Mouse (Mus musculus) embryo, embryonic 11.5 days (tissue): ENCODE data around the gene Pyroxd2.
"Not testable (repeated sequence)": the region's sequence is repeated elsewhere in the genome, so short reads cannot be mapped to it uniquely, and the experiment has no call there.

Experiments
- DNase-seq: peaks from one replicate; pipeline ENCODE4 v3.0.0-alpha.2; 2012; ENCODE audit warnings: low read depth, low spot score

Gene Pyroxd2

DNA sequence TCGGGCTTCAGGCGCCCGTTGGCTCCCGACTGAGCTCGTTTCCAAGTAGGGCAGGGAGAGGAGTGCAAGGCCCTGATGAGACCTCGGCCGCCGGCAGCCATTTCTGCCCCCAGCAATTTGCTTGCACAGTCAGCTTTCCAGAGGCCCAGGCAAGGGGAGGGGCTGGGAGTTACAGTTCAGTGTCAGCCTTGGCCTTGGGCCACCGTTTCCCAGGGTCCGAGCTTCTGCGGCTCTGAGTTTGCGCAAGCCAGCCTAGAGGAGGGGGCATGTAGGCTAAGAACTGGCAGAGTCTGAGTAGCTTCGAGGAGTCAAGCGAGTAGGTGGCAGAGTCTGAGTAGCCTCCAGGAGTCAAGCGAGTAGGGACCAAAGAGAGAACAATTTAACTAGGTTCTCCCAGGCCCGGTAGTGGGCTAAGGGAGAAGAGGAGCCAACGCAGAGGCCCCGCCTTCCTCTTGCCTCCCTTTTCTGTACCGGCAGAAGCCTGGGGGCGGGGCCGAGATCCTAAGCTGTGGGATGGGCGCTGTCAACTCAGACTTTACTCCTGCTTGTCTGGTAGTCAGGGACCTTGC lies at the start of gene Pyroxd2:
Gene Pyroxd2 (minus strand): TSS at position 413 of the 569 bp plus-strand sequence.
- DNase-seq, result peak; percentile 67

DNA sequence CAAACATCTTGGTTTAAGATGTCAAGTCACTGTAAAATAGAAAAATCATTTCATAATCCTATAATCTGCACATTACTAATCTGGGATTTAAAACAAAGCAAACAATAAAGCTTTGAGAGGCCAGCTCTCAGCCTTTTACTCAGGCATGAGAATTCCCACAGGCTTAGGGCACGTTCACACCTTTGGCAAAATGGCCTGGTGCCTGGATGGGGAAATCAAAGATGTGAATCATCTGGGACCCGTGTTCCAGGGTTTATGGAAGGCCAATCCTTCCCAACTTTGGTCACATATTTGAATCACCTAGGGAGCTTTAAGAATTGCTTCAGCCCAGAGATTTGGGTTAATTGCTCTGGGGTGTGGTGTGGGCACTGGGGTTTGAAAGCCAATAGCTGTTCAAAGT lies 45.3 kb upstream of the Pyroxd2 start:
- DNase-seq, result no peak

DNA sequence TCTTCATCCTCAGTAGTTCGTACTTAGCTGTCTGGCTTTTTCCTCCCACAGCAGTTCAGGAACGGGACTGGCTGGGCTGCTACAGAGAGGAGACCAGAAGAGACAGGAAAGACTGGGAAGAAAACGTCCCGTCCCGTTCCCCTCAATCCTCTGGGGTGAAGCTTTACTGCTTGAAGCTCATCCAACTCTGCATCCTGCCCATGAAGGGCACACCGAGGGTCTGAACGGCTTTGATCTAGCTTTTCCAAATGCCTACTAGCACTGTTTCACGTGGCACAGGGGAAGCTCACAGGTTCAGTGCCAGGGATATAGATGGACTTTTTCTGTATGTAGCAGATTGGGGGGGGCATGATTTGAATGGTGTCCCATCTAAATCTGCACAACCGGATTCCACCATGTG lies 43.2 kb upstream of the Pyroxd2 start:
- DNase-seq, result no peak

DNA sequence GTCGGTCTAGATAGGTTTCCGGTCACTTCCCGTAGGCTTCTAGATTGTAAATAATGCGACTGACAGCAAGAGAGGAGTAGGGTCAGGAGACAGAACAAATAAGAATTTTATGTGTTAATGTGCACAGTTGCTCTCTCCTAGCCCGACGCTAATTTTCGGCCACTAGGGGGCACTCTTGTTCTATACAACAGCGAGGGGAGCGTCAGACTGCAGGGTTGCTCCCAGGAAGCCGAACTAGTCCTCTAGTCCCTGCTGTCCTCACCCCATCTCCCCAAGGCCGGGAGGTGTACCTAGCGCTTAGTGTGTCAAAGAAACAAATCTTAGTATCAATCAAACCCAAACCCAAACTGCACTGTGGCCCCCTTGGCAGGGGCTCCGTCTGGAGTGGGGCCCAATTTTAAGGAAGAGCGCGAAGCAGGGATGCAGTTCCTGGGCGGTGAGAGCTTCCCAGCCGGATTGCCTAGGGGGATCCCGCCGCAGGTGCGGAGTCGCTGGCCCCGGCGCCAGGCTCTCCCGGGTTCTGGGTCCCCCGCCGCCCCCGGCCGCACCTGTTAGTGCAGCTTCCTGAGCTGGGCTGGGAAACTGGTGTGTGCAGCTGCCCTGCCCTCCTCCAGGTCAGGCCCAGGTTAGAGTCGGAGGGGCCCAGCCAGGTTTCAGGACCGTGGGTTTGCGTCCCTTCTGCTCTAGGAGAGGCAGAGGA lies 42.5 kb upstream of the Pyroxd2 start:
- peak; percentile 85 for DNase-seq

DNA sequence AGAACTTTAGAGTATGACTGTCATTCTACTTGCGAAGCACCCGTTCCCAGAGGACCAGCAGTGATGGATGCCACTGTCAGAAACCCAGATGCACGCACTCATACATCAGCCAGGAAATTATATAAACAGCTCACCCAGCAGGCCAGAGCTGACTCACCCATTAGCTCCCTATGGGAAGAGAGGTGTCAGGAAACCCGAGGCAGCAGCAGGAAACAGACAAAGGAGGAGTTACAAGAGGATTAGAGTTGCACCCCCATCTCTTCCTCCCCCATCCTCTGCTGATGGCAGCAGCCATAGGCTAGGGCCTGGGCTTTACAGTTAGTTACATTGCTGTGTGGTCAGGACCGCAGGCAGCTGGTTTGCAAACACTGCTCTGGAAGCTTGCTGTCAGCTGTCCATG lies 35.7 kb upstream of the Pyroxd2 start:
- DNase-seq, result no peak

DNA sequence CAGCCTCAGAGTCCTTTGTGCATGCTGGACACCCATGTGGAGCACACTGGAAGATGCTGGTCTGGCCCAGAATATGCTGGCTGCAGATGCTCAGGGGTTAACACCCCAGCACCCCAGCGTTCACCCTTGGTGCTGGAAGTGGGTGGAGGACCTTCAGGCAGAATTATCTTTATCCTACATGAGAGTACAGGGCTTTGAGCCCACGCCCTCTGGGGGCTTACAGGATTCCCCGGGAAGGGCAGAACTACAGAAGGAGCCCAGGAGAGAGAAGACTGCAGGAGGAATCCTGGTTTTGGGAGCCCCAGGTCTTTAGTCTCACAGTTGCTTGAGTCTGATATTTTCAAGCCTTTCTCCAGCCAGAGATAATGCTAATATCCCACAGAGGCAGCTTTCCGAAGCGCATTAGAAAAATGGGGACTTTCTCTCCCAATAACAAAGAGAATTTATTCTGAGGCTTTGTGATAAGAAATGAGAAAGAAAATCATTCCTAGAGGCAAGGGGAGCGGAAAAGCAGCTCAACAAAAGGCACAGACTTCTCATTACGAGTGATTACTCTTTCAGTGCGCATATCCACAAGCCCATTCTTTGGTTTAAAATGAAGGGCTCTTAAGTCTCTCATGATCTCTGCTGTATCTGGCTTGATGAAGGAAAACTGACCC lies 33.1 kb upstream of the Pyroxd2 start:
- no peak for DNase-seq

DNA sequence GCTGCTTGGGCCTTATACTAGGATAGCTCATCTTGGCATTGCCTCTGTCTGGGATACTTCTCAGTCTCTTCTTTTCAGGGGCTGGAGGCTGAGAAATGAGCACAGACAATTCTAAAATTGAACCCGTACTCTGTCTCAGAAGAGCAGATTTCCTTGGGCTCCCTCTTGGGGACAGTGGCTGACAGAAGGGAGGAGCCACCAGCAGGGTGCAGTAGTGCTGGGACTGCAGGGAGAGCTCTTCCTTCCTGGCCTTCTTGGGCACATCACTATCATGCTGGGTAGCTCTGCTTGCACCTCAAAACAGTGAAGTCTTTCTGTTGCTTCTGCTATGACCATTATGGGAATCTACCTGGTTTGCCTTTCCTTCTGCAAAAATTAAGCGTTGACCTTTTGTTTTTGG lies 32.6 kb upstream of the Pyroxd2 start:
- DNase-seq, result no peak

DNA sequence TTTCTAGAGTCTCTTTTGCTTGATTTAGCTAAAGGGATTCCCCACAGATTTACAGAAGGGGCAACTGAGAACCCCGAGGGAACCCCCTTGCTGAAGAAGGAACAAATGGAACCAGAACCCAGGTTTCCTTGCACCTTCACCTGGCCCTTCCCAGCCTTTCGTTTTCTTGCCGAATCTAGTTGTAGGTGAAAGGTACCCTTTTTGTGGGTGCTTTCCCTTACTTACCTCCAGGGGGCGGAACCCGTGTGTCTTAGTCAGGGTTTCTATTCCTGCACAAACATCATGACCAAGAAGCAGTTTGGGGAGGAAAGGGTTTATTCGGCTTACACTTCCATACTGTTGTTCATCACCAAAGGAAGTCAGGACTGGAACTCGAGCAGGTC lies 27.6 kb upstream of the Pyroxd2 start:
- not testable (repeated sequence) for DNase-seq

DNA sequence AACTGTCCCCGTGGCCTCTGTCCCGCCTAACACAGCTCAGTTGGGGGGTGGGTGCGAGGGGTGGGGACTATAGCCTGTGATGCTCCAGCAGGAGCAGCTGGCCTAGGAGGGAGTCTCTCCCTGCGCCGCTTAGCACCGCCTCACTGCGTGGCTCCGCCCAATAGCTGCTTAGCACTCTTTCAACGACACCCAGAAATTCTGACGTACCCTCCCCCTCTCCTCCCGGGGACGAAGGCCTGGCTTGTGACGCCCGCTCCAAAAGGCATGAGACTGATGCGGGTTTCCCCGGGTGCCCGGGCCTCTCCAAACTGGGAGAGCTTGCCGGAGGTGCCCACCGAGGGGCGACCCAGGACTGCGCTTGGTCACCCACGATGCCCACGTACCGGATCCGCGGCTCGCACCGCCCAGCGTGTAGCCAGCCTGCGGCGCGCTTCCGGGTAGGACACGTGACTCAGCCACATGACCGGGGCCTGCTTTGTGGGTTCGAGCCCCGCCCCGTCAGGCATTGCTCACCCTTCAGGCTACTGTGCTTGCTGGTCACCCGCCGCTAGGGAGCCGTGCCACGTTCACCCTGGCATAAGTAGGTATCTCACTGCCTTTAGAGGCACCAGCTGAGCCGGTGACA lies 27.1 kb upstream of the Pyroxd2 start, which contains the start of gene Hps1:
Gene Hps1 (minus strand): TSS at position 448 of the 625 bp plus-strand sequence.
- DNase-seq, result peak; percentile 84

DNA sequence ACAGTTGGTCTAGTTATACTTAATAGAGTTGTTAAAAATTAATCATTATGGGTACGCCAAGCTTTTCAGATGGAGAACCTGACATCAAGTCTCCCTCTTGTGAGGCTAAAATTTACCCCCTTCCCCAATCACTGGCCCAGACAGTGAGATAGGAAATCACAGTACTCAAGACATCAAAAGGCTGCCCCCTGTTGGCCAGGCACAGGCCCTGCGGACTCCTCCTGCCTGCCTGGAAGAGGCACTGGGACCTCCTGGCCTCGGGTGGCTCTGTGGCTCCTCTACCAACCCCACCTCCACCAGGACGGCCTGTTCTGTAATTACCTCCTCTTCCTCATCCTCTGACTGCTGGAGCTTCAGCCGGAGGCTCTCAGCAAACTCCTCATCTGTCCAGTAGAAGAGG lies 25.2 kb upstream of the Pyroxd2 start:
- DNase-seq, result no peak

DNA sequence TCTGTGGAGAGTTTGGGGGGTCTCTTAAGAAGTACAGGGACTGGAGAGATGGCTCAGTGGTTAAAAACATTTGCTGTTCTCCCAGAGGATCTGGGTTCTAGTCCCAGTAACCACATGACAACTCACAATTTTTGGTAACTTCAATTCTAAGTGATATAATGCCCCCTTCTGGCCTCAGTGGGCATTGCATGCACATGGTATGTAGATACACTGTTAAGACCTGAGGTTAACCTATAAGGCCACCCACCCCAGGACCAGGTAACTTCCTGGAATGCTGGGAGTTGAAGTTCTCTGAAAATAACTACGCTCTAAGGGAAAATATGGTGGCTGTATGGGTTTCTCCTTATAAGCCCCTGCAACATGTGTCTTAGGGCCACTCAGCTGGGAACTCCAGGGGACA lies 24.2 kb upstream of the Pyroxd2 start:
- no peak for DNase-seq

DNA sequence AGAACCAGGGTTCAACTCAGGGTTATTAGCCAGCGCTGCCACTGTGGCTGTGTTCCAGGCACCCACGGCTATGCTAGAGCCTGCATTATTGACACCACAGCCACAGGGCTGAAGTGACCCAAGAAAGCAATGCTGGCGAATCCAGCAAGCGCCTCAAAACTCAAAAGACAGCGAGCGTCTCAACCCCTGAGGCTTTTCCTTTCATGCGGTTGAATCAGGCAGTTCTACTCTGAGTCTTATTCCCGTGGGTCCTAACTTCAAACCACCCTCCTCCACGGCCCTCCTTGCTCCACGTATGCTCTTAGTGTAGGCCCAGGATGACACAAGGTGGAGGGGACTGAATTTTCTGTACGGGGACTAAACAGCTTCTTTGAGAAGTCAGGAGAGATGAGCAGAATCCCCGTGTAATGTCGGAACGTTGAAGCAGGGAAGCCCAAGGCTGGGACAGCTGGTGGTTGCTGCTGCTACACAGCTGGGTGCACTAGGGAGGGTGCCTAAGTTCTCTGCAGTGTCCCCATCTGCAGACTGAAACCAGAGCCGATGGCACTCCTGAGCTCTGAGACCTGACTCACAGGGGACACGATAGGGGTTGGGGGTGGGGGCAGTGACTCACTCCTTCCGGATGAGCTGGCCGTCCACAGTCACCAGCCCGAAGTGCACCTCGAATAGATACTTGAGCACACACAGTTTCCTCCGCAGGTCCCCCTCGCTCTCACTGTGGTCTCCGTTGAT lies 17.7 kb upstream of the Pyroxd2 start:
- no peak for DNase-seq

DNA sequence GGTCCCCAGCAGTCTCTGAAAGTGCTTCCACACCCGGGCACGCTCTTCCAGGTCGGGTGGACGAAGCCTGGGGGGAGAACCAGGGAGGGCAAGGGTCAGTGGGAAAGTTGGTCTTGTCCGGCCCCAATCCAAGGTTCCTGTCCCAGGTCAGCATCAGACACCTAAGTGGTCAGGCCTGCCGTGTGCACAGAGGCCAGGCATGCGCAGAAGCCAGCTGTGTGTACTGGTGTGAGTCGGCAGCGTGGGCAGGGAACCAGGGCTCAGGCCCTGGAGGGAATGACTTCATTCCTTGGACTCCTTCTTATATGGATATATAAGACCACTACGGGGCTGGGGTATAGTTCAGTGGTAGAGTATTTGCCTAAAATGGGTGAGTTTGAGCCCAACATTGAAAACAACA lies 17.1 kb upstream of the Pyroxd2 start:
- no peak for DNase-seq

DNA sequence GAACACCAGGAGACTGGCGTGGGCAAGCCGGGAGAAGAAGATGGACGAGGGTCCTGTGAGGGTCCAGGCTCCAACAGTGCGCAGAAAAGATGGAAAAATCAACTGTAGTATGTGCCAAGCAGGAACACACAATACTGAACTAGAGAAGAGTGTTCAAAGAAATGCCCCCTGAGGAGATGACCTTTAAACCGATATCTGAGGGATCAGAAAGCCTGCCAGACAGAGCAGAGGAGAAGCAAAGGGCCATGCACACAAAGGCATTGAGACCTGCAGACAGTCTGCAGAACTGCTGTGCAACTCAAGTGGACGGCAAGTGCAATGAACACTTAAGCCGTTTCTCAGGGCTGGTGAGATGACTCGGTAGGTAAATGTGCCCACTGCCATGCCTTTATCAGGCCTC lies 14.8 kb upstream of the Pyroxd2 start:
- DNase-seq, result no peak

DNA sequence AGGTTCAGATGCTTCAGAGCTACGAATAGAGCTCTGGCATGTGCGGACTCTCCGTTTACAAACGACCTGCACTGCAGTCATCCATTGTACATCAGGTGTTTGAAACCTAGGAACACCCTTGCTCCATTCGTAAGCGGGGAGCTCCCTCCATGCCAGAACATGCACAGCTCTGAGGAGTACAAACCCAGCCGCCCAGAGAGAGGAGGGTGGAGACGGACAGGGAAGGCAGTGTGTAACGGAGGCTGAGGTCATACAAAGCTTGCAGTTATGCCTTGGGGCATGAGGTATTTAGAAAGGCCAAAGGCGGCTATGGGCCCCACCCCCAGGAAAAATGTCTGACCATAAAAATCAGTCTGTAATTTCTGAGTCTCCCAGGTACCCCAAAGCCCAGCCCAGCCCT lies 11.8 kb upstream of the Pyroxd2 start:
- no peak for DNase-seq

DNA sequence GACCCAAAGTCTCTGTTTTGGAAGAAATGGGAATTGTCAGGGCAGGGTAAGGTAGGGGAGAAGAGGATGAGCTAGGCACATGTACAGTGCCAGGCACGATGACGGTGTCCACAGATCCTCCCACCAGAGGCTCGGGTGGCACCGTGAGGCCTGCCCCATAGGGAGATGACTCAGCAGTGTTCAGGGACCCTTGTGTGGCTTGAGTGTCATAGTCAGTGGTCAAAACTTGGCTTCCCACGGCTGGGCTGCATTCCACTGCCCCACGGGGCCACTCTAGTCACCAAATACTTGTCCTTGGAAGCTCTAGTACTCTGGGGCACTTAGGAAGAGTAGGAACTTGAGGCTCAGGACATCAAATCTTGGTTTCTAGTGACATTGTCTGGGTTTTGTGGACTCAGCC lies 4.1 kb upstream of the Pyroxd2 start:
- no peak for DNase-seq

DNA sequence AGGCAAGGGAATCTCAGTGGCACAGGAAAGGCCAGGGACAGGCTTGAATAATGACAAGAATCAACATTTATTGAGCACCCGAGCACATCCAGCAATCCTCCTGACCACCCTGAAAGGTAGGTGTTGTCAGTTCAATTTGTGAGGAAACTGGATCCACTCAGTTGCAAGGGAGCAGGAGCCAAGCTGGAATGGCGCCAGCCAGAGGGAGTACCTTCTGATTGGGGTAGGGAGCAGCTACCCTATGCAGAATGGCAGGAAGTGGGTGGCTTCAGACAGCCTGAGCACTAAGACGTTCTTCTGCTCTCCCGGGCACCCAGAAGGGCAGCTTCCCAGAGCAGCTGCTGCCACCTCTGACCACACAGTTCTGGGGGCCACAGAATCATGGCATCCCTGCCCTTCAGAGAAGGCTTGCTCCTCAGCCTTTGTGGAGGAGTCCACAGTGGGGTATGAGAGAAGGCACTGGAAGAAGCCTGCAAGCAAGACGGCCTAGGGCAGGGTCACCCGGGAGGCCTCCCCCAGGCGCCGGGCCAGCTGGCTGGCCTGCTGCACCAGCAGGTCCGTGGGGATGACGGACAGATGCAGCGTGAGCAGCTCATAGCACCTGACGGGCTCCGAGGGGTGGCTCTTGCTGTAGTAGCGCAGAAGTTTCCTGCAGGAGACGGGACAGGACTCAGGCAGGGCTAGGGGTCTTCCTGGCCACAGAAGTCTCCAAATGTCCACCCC lies 2.7 kb upstream of the Pyroxd2 start:
- no peak for DNase-seq

DNA sequence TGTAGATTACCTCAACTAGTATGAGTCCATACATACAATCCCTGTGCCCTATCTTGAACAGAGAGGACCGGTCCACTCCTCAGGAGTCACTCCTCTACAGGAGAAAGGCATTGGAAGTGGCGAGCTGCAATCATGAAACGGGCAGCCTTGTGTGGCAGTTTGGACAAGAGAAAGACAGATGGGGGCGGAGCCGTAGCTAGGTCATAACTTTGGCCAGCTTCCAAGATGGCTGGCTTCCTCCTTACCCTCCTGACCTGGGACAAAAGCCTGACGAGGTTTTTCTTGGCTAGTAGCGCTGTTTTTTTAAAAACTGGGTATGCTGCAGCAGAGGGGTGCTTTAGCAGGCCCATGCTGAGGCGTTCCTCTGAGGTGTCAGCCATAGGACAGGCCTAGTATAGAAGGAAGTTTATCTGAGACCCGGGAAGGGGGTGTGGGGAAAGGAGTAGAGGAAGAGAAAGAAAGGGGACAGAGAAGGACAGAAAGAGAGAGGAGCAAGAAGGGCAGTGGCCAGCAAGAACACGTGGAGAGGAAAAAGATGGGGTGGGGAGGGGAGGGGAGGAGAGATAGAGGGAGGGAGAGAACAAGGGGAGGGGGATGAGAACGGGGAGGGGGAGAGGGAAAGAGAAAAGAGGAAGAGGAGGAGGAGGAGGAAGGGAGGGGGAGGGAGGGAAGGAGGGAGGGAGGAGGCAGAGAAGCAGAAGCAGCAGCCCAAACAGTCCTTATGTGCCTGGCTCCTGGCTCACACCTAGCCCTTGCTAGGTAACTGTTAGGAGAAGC lies 754 bp upstream of the Pyroxd2 start:
- DNase-seq, result no peak

DNA sequence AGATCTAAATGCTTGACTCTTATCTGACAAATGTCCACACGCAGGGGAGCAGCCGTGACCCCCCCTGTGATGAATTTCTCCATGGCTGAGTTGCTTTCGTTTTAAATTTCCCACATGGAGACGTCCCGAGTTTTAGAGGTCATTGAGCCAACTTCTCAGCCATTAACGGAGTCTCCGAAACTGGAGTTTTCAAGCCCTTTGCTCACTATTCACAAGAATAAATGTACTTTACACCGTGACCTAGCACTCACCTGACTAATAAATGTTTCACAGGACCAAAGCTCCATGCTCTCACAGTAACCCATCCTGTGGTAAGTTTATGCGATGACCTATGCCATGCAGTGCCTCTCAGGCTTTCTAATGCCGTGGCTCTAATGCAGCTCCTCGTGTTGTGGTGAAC lies 2.4 kb downstream of the Pyroxd2 start:
- DNase-seq, result no peak

DNA sequence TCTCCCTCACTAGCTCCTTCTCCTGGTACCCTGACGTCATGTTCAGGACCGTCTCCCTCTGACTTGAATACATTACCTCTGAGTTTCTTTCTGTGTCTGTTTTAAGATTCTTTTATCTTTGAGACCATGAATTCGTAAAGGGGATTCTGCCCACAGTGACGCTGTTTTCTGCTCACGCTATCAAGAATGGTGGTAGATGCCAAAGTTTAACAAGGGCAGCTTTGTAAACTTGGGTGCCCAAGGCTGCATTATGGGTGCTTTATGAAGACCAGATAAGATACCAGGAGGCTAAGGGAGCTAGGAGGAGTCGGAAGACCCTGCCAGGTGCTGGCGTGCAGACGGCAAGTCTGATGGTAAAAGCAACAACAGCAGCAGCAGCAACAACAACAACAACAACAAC lies 5.9 kb downstream of the Pyroxd2 start:
- DNase-seq, result no peak

DNA sequence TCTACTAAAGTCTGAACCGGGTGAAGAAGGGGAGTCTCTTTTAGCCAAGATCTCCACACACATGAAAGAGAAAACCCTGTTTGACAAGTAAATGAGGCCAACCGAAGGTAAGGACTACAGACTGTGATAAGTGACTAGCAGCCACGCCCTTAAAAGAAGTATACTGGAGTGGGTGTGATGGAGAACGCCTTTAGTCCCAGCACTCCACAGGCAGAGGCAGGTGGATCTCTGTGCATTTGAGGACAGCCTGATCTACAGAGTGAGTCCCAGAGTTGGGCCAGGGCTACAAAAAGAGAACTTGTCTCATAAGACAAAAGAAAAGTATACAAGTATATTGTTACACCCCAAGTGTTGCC lies 6.7 kb downstream of the Pyroxd2 start:
- DNase-seq, result no peak
